Mouse (Mus musculus) liver, embryonic 18 days (tissue): ENCODE measurements around the gene Acap1. TPM values are rescaled to one million over a fixed set of nuclear protein-coding genes. Genes with fewer than 3 reads are reported as not detected.

Experiments used
- polyA plus RNA-seq: library from polyadenylated mRNA; depleted of rRNA; stranded (reverse); fragments of >200 nt; gene quantifications from 2 replicates; pipeline ENCODE4 v1.2.3, GENCODE M21; 2012; rRNA removed

Gene Acap1
- 7.9 and 10.7 TPM in 2 replicates for polyA plus RNA-seq

DNA sequence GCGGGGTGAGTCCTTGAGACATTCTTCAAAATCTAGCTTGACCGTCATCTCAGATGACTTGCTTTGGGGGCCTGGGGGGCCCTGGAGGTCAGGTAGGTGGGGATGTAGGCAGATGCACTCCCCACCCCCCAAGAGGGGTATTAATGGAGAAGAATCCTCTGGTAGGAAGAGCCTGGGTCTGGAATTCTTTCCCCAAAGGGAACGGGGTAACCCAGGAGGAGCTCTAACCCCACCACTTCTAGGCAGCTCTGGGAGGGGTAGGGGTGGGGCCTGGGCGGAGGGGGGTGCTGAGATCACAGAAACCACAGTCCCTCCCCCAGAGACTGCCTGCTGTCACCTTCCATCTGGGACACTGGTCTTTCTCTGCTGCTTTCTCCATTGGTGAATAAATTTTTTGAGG lies at the start of gene Acap1:
Acap1 (minus strand) TSS at position 249 of the 400 bp plus-strand sequence.

GRCm38 (mm10) chr11:69935137-69935879 lies 40.0 kb upstream of the Acap1 start, which contains the start of gene Ybx2:
Ybx2 (plus strand) TSS chr11:69935796.

DNA sequence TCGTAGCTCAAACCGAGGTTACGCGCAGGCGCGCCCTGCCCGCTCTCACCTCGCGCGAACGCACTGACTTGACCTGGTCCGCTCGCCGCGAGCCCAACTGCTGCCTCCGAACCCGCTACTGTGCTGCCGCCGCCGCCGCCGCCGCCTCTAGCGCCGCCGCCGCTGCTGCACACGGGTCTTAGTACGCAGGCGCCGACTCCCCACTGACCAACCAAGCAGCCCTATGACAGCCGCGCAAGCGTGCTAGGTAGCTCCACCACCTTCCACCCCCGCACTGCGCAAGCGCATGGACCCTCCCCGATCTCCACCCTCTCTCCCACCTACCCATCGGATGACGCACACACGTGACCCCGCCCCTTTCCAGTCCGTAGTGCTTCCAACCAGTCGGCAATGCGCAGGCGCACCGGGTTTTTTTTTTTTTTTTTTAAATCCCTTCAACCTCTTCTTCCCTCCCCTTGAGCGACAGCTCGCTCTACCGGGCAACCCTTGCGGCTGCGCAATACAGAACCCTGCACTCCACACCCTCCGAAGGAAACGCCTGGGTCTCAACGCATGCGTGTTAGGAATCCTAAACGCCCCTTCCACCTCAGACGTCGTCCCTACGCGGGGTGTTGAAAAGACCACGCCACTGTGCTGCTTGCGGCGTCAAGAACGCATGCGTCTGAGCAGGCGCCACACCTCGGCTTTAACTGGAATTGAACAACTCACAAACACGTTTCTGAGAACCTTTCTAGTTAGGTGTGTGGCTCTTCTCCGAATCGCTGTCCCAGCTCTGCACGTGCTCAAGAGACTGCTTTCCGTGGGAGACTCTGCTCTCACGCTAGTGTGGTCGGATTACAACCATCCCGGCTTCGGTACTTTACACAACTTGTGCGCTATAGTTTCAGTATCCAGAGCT lies 26.0 kb upstream of the Acap1 start, which contains the start of gene Eif5a:
Eif5a (minus strand) TSS at position 845 of the 898 bp plus-strand sequence.

GRCm38 (mm10) chr11:69913554-69914371 lies 18.4 kb upstream of the Acap1 start, which contains the start of gene Gps2:
Gps2 (plus strand) TSS chr11:69913888.

DNA sequence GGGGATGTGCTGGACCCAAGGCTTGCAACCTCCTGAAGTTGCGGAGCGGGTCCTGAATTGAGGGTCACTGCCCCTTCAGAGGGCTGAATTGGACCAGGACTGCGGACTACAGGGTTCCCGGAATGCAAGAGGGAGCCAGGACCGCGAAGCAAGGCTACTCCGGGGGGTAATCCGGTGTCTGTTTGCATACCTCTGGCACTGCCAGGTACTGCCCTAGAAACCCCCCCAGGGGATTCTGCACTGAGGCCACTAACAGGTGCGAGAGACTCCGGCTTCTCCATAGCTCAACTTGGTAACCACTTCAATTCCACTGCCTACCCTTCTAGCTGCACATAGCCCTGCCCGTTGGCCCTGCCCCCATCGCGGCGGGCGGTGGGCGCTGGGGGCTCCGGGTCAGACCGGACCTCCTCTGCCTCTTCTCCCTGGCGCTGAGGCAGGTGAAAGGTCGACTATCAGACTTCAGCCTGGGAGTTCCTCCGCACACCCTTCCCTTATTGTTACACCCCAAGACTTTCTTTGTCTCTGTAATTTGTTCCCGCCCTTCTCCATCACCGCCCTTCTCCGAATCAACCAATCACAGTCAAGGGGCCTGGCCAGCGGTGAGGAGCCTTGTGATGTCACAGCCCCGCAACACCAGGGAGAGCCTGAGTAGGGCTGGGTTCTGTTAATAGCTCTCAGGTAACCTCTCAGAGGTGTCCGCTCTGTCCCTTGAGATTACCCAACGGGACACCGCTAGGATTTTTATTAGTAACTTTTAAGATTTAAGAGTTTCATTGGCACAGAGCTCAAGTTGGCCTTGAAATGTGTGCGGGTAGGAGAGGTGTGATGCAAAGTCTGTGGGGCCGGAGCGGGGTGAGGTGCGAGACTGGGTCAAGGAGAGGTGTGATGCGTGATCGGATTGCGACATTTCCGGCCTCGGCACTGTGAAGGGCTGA lies 5.4 kb upstream of the Acap1 start, which contains the start of the genes 2810408A11Rik and Neurl4:
2810408A11Rik (minus strand) TSS at position 517 of the 935 bp plus-strand sequence.
Neurl4 (plus strand) TSS at position 602 of the 935 bp plus-strand sequence.

DNA sequence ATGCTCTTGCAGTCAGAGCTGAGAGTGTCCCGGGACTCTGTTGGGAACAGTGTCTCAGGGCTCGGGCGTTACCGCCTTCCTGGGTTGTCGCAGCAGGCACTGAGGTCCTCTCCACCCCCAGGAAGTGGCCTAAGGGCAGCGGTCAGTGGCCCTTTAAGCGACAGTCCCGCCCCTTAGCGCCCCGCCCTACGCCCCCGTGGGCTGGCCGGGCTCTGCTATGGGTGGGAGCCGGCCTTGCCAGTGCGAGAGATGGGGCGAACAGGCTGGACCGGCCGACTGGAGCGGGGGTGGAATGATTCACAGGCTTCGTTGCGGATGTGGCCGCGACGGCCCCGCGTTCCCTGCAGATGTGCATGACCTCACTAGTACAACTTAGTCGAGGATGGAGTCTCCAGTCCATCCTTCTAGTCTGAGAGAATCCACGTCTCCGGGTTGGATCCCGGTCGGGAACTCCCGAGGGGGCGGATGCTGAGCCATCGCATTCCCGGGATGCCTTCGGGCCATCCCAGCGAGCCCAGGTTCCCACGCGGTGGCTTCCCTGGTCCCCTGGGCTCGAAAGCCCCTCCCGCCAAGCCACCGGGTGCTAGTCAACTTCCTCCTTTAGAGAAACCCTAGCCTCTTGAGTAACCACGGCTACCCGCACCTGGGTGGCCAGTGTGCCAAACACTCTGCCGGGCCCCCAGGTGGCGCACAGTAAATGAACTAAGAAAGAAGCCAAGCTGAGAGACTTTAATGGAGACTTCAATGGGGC lies 14.3 kb downstream of the Acap1 start, which contains the start of gene Kctd11:
Kctd11 (minus strand) TSS at position 554 of the 751 bp plus-strand sequence.

DNA sequence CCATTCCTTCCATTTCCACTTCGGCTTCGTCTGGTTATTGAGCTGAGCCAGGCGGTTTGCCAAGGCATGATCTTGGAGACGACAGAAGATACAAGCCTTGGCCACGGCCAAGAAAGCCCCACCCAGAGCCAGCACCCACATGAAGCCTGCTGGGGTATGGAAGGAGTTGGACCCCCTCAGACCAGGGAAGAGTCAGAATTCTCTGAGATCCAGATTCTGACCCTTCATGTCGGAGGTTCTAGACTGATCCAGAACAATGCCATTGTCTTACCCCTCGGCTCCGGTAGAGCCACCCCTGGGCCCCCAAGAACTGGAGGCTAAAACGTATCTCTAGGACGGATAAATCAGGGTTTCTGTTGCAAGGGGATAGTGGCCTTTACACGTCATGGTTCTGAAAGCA lies 17.5 kb downstream of the Acap1 start, which contains the start of gene Tmem95:
Tmem95 (minus strand) TSS at position 141 of the 400 bp plus-strand sequence.

DNA sequence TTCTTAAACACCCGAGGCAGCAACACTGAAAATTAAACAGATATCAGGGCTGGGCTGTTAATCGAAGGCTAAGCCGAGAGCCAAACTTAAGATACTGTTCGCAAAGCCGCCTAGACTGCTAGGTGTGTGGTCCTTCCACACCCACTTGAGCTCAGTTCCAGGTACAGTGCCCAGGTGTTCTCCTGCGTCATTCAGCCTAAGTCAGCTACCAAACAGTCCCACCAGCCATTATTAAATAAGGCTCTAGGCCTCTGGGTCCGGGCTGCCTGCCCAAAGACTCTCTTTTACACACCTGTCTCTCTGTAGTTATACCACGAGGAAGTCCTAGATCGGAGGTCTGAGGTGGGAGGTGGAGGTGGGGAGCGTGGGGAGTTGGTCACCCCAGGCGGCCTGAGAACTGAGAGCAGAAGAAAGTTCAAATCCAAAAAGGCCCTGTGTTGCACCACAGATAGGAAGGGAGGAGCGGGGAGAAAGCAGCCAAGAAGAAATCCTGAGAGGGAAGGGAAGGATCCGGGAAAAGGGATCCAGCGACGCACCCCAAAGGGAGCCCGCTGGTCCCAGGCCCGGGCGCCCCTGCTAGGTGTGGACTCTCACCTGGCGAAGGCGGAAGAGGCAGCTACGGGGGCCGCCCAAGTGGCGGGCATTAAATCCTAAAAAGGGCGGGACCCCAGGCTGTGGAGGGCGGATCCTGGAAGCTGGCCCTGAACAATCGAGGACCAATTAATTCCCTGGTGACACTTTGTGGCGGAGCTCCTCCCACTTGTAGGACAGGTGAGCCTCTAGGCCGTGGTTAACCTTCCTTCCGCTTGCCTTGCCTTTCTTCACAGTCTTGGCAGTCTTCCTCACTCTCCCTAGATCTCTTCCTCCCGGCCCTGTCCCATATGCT lies 37.0 kb downstream of the Acap1 start, which contains the start of gene Tnk1:
Tnk1 (minus strand) TSS at position 618 of the 886 bp plus-strand sequence.

GRCm38 (mm10) chr11:69846198-69846680 lies 49.1 kb downstream of the Acap1 start, which contains the start of gene Plscr3:
Plscr3 (plus strand) TSS chr11:69846376.

DNA sequence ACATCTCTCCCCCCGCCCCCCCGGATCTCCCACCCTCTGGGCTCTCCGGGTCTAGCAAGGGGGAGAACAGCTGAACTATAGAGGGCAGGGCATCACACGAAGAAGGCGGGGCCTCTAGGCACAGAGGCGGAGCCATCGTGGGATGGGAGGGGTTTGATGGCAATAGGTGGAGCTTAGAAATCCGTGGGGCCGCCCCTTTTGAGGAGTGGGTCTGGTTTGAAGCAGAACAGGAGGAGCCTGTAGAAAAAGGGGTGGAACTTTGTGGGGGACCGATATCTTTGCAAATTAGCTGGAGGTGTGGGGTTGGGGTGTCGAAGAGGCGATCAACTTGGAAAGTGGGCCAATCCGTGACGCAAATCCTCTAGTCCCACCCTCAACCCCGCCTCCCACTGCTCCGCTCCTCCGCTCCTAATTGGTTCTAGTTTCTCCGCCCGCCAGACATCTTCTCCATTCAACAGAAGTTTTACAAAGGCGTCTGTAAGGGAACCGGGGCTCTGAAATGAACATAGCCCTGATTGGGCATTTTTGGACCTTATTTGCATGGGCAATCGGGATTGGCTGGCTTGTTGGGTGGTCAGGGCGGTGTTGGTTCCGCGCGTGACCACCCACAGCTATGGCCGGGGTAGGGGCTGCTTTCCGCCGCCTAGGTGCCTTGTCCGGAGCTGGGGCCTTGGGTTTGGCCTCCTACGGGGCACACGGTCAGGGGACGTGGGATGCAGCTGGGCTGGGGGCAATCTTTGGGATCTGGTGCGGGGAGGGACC lies 57.2 kb downstream of the Acap1 start, which contains the start of gene Tmem256:
Tmem256 (plus strand) TSS at position 563 of the 762 bp plus-strand sequence.

GRCm38 (mm10) chr11:69837604-69837951 lies 57.8 kb downstream of the Acap1 start, which contains the start of gene Nlgn2:
Nlgn2 (minus strand) TSS chr11:69837784.

Other genes with a start within 250 kb of the Acap1 start
- 0.07 and 0.11 TPM in 2 replicates for gene Sox15, start 240.2 kb downstream of the Acap1 start, polyA plus RNA-seq
- 45.9 and 49.8 TPM in 2 replicates for gene Mpdu1, start 232.9 kb downstream of the Acap1 start, polyA plus RNA-seq
- 14.8 and 16.0 TPM in 2 replicates for gene Cd68, start 229.4 kb downstream of the Acap1 start, polyA plus RNA-seq
- gene Eif4a1, start 223.1 kb downstream of the Acap1 start, polyA plus RNA-seq = 330 and 348 TPM in 2 replicates
- gene Senp3, start 213.5 kb downstream of the Acap1 start, polyA plus RNA-seq = 37.6 and 40.5 TPM in 2 replicates
- gene Tnfsf13, start 209.8 kb downstream of the Acap1 start, polyA plus RNA-seq = 0.54 and 0.78 TPM in 2 replicates
- gene Tnfsf12, start 199.7 kb downstream of the Acap1 start, polyA plus RNA-seq = 4.4 and 4.8 TPM in 2 replicates
- 0.96 and 1.1 TPM in 2 replicates for gene Tnfsfm13, start 199.4 kb downstream of the Acap1 start, polyA plus RNA-seq
- 5.5 and 8.0 TPM in 2 replicates for gene Polr2a, start 136.9 kb downstream of the Acap1 start, polyA plus RNA-seq
- 0.02 TPM in 1 of 2 replicates, not detected in the other for gene Slc35g3, start 133.6 kb downstream of the Acap1 start, polyA plus RNA-seq
- 2.3 and 2.8 TPM in 2 replicates for gene Zbtb4, start 129.6 kb downstream of the Acap1 start, polyA plus RNA-seq
- 1.3 and 1.6 TPM in 2 replicates for gene Chrnb1, start 99.6 kb downstream of the Acap1 start, polyA plus RNA-seq
- 0.43 and 0.58 TPM in 2 replicates for gene Fgf11, start 93.7 kb downstream of the Acap1 start, polyA plus RNA-seq
- gene Tmem102, start 89.9 kb downstream of the Acap1 start, polyA plus RNA-seq = 1.2 and 1.6 TPM in 2 replicates
- not detected in 2 replicates for gene Gm39566, start 80.2 kb downstream of the Acap1 start, polyA plus RNA-seq
- not detected in 2 replicates for gene Spem2, start 77.1 kb downstream of the Acap1 start, polyA plus RNA-seq
- gene Spem1, start 73.4 kb downstream of the Acap1 start, polyA plus RNA-seq = not detected in 2 replicates
- 2.2 and 3.1 TPM in 2 replicates for gene Nlgn2, start 57.8 kb downstream of the Acap1 start, polyA plus RNA-seq
- gene Tmem256, start 57.0 kb downstream of the Acap1 start, polyA plus RNA-seq = 227 and 300 TPM in 2 replicates
- gene Plscr3, start 49.2 kb downstream of the Acap1 start, polyA plus RNA-seq = 19.8 and 22.6 TPM in 2 replicates
- gene Tnk1, start 36.8 kb downstream of the Acap1 start, polyA plus RNA-seq = 0.49 and 0.73 TPM in 2 replicates
- gene Tmem95, start 17.5 kb downstream of the Acap1 start, polyA plus RNA-seq = not detected in 2 replicates
- gene Kctd11, start 14.1 kb downstream of the Acap1 start, polyA plus RNA-seq = 1.2 TPM in 2 replicates
- gene 2810408A11Rik, start 5.4 kb upstream of the Acap1 start, polyA plus RNA-seq = 0.36 and 0.38 TPM in 2 replicates
- 11.4 and 13.4 TPM in 2 replicates for gene Neurl4, start 5.5 kb upstream of the Acap1 start, polyA plus RNA-seq
- gene Gps2, start 18.3 kb upstream of the Acap1 start, polyA plus RNA-seq = 43.2 and 45.2 TPM in 2 replicates
- gene Eif5a, start 26.4 kb upstream of the Acap1 start, polyA plus RNA-seq = 578 and 620 TPM in 2 replicates
- gene Ybx2, start 40.3 kb upstream of the Acap1 start, polyA plus RNA-seq = 0.08 and 0.42 TPM in 2 replicates
- gene Slc2a4, start 52.6 kb upstream of the Acap1 start, polyA plus RNA-seq = 8.7 and 9.0 TPM in 2 replicates
- gene Cldn7, start 69.2 kb upstream of the Acap1 start, polyA plus RNA-seq = 3.2 and 4.8 TPM in 2 replicates
- gene Ctdnep1, start 85.6 kb upstream of the Acap1 start, polyA plus RNA-seq = 23.5 and 24.9 TPM in 2 replicates
- 34.3 and 36.0 TPM in 2 replicates for gene Elp5, start 87.0 kb upstream of the Acap1 start, polyA plus RNA-seq
- 191 and 207 TPM in 2 replicates for gene Gabarap, start 95.6 kb upstream of the Acap1 start, polyA plus RNA-seq
- 15.0 and 15.6 TPM in 2 replicates for gene Phf23, start 100.2 kb upstream of the Acap1 start, polyA plus RNA-seq
- 4.2 and 4.6 TPM in 2 replicates for gene Dvl2, start 105.1 kb upstream of the Acap1 start, polyA plus RNA-seq
- gene Acadvl, start 119.9 kb upstream of the Acap1 start, polyA plus RNA-seq = 164 and 167 TPM in 2 replicates
- 1.6 and 2.3 TPM in 2 replicates for gene Dlg4, start 121.4 kb upstream of the Acap1 start, polyA plus RNA-seq
- gene Asgr1, start 158.5 kb upstream of the Acap1 start, polyA plus RNA-seq = 170 and 192 TPM in 2 replicates
- 46.4 and 50.4 TPM in 2 replicates for gene Asgr2, start 197.1 kb upstream of the Acap1 start, polyA plus RNA-seq
- 1.3 and 1.7 TPM in 2 replicates for gene Mgl2, start 234.8 kb upstream of the Acap1 start, polyA plus RNA-seq